Mouse (Mus musculus): ENCODE results near the gene Psenen. TPM values are rescaled to one million over a fixed set of nuclear protein-coding genes. Genes with fewer than 3 reads are reported as not detected.
A peak's percentile ranks its signal among the peaks of the same experiment; 100 is the strongest.

Gene Psenen
- polyA plus RNA-seq, 2 experiments = 55.8 to 59.1 TPM

- peak overlapping the region; percentile 90 for H3K4me2 ChIP-seq (ENCODE audit: low read depth)
- WGBS (ENCODE audit: insufficient replicate concordance) = 28% methylated on average over 40 of the region's 40 CpGs
- peaks cover 14% of the 10 kb centered on the region for H3K36me3 ChIP-seq (replicated peaks; ENCODE audit: control insufficient read depth, insufficient read depth, low read depth)
- H3K4me3 ChIP-seq (ENCODE audit: insufficient read depth in 1 of 2, low read depth in 2 of 2, low read length in 2 of 2) = peak overlapping the region; percentile 80 to 94
- DNase-seq (ENCODE audit: low read depth in 3 of 3, low spot score in 3 of 3) (peak; percentile 60 to 71 (median 62)), ATAC-seq (ENCODE audit: insufficient read depth) (peak; percentile 31)
- H3K4me1 ChIP-seq (replicated peaks; ENCODE audit: control insufficient read depth in 2 of 2, insufficient read depth in 2 of 2, low read length in 1 of 2) = peaks cover 10 to 22% of the 10 kb centered on the region in 2 experiments
- peak overlapping the region; percentile 33 for H3K27ac ChIP-seq
- H3K9me3 ChIP-seq (ENCODE audit: control insufficient read depth, low read length) = no peaks in the 10 kb centered on the region
- peak overlapping the region; percentile 98 for H3K9ac ChIP-seq (replicated peaks)
- no peak for TF ChIP-seq EP300 (IDR thresholded peaks at IDR 0.05; ENCODE audit: low read depth)
- peak; percentile 93 for TF ChIP-seq CTCF (IDR thresholded peaks at IDR 0.05; ENCODE audit: low read depth)
- no peaks in the 10 kb centered on the region for H3K27me3 ChIP-seq (ENCODE audit: control insufficient read depth, insufficient read depth, low read length)
These were observed 26.2 kb upstream of the Psenen start for GRCm38 (mm10) chr7:30589435-30590301.

GRCm38 (mm10) chr7:30588676-30589434, 25.4 kb upstream of the Psenen start, which contains the start of gene Kmt2b:
Kmt2b (minus strand) TSS chr7:30588726.
- no peak for TF ChIP-seq CTCF (IDR thresholded peaks at IDR 0.05; ENCODE audit: low read depth)
- Histone ChIP-seq H3K9ac (replicated peaks) (peak within 1 kb of the TSS; percentile 98), H3K9me3 (ENCODE audit: control insufficient read depth, low read length) (no peaks in the 10 kb centered on the region), H3K4me3 (ENCODE audit: insufficient read depth in 1 of 2, low read depth in 2 of 2, low read length in 2 of 2) (peak within 1 kb of the TSS; percentile 82 to 94), H3K4me1 (replicated peaks; ENCODE audit: control insufficient read depth in 2 of 2, insufficient read depth in 2 of 2, low read length in 1 of 2) (peaks cover 4 to 14% of the 10 kb centered on the region in 2 experiments), H3K4me2 (ENCODE audit: low read depth) (peak within 1 kb of the TSS; percentile 90), H3K27ac (peak within 1 kb of the TSS; percentile 67), H3K27me3 (ENCODE audit: control insufficient read depth, insufficient read depth, low read length) (no peaks in the 10 kb centered on the region), H3K36me3 (replicated peaks; ENCODE audit: control insufficient read depth, insufficient read depth, low read depth) (peaks cover 20% of the 10 kb centered on the region)
- peak; percentile 91 to 93 (median 93) for DNase-seq (ENCODE audit: low read depth in 3 of 3, low spot score in 3 of 3)
- peak; percentile 92 for ATAC-seq (ENCODE audit: insufficient read depth)
- WGBS (ENCODE audit: insufficient replicate concordance) = under 1% methylated on average over 63 of the region's 68 CpGs

GRCm38 (mm10) chr7:30587842-30588667, 24.6 kb upstream of the Psenen start:
- Histone ChIP-seq H3K9ac (replicated peaks) (peak overlapping the region; percentile 98), H3K27me3 (ENCODE audit: control insufficient read depth, insufficient read depth, low read length) (no peaks in the 10 kb centered on the region), H3K4me1 (replicated peaks; ENCODE audit: control insufficient read depth in 2 of 2, insufficient read depth in 2 of 2, low read length in 1 of 2) (peaks cover 4 to 10% of the 10 kb centered on the region in 2 experiments), H3K36me3 (replicated peaks; ENCODE audit: control insufficient read depth, insufficient read depth, low read depth) (peaks cover 23% of the 10 kb centered on the region), H3K9me3 (ENCODE audit: control insufficient read depth, low read length) (no peaks in the 10 kb centered on the region), H3K27ac (peak overlapping the region; percentile 67), H3K4me2 (ENCODE audit: low read depth) (peak overlapping the region; percentile 90), H3K4me3 (ENCODE audit: insufficient read depth in 1 of 2, low read depth in 2 of 2, low read length in 2 of 2) (peak overlapping the region; percentile 82 to 94)
- ATAC-seq (ENCODE audit: insufficient read depth) (peak; percentile 32), DNase-seq (ENCODE audit: low read depth in 3 of 3, low spot score in 3 of 3) (peak in 1 of 3 experiments; percentile 16)
- WGBS (ENCODE audit: insufficient replicate concordance) = under 1% methylated on average over 60 of the region's 67 CpGs
- TF ChIP-seq CTCF (IDR thresholded peaks at IDR 0.05; ENCODE audit: low read depth) (no peak), EP300 (IDR thresholded peaks at IDR 0.05; ENCODE audit: low read depth) (no peak)

GRCm38 (mm10) chr7:30586455-30587020, 23.1 kb upstream of the Psenen start:
- Histone ChIP-seq H3K9ac (replicated peaks) (peak overlapping the region; percentile 98; the same call in 1 of the 2 replicates), H3K27me3 (ENCODE audit: control insufficient read depth, insufficient read depth, low read length) (no peaks in the 10 kb centered on the region), H3K36me3 (replicated peaks; ENCODE audit: control insufficient read depth, insufficient read depth, low read depth) (peaks cover 36% of the 10 kb centered on the region), H3K4me2 (ENCODE audit: low read depth) (no peak overlapping the region; the same call in 1 of the 2 replicates), H3K9me3 (ENCODE audit: control insufficient read depth, low read length) (no peaks in the 10 kb centered on the region), H3K4me1 (replicated peaks; ENCODE audit: control insufficient read depth in 2 of 2, insufficient read depth in 2 of 2, low read length in 1 of 2) (peaks cover 4 to 9% of the 10 kb centered on the region in 2 experiments), H3K27ac (no peak overlapping the region), H3K4me3 (ENCODE audit: insufficient read depth in 1 of 2, low read depth in 2 of 2, low read length in 2 of 2) (no peak overlapping the region)
- no peak for ATAC-seq (ENCODE audit: insufficient read depth)
- TF ChIP-seq CTCF (IDR thresholded peaks at IDR 0.05; ENCODE audit: low read depth) = no peak
- no peak for TF ChIP-seq EP300 (IDR thresholded peaks at IDR 0.05; ENCODE audit: low read depth)
- no peak for DNase-seq (ENCODE audit: low read depth in 3 of 3, low spot score in 3 of 3)
- WGBS (ENCODE audit: insufficient replicate concordance) = 85% methylated on average over 28 of the region's 28 CpGs

Data from liver, embryonic 14.5 days (tissue).